Mouse (Mus musculus) testis, adult 2 months (tissue): Measurements from ENCODE around the gene 4430402I18Rik. TPM values are rescaled to one million over a fixed set of nuclear protein-coding genes. Genes with fewer than 3 reads are reported as not detected.
A peak's percentile ranks its signal among the peaks of the same experiment; 100 is the strongest.

Experiments used
- H3K27ac ChIP-seq: fragments of 200-500 bp; 2 replicates; pipeline ENCODE4 v1.5.1; 2012; ENCODE audit warnings: low read depth, low read length; ENCODE audit not compliant: control insufficient read depth, insufficient read depth
- H3K27me3 ChIP-seq: fragments of 200-500 bp; 2 replicates; pipeline ENCODE4 v1.6.1; 2012; ENCODE audit warnings: mild to moderate bottlenecking, low read length, moderate library complexity; ENCODE audit not compliant: control insufficient read depth, insufficient read depth
- H3K36me3 ChIP-seq: fragments of 200-500 bp; 2 replicates; pipeline ENCODE4 v1.6.1; 2012; ENCODE audit warnings: mild to moderate bottlenecking, low read length; ENCODE audit not compliant: control insufficient read depth, insufficient read depth
- H3K4me1 ChIP-seq: fragments of 200-500 bp; 2 replicates; pipeline ENCODE4 v1.6.1; 2012; ENCODE audit warnings: low read length; ENCODE audit not compliant: control insufficient read depth, insufficient read depth
- H3K4me3 ChIP-seq: fragments of 200-500 bp; 2 replicates; pipeline ENCODE4 v1.5.1; 2012; ENCODE audit warnings: low read depth, mild to moderate bottlenecking, low read length, moderate library complexity, mixed read lengths; ENCODE audit not compliant: control insufficient read depth
- CTCF ChIP-seq: fragments of 200-500 bp; IDR thresholded peaks from 2 replicates; pipeline ENCODE4 v1.5.1; 2012; ENCODE audit warnings: low read depth, mild to moderate bottlenecking, inconsistent platforms, low read length, moderate library complexity; ENCODE audit not compliant: control insufficient read depth, insufficient read depth, insufficient replicate concordance
- POLR2A ChIP-seq: fragments of 200-500 bp; IDR thresholded peaks from 2 replicates; pipeline ENCODE4 v1.6.1; 2012; ENCODE audit warnings: low read depth, mild to moderate bottlenecking, inconsistent platforms, low read length, moderate library complexity; ENCODE audit not compliant: control insufficient read depth
- polyA plus RNA-seq: library from polyadenylated mRNA; depleted of rRNA; stranded (reverse); fragments of >200 nt; gene quantifications from 2 replicates; pipeline ENCODE4 v1.2.3, GENCODE M21; 2012

The 4430402I18Rik gene
- polyA plus RNA-seq, 1 experiment: 233 TPM

DNA sequence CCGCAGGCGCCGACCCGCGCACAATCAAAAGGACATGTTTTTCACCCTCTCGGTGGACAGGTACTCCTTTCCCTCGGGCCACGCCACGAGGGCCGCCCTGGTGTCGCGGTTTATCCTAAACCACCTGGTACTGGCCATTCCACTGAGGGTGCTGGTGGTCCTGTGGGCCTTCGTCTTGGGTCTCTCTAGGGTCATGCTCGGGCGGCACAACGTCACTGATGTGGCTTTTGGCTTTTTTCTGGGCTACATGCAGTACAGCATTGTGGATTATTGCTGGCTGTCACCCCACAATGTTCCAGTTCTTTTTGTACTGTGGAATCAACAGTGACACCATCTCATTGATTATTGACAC, 3.1 kb downstream of the 4430402I18Rik start:
- H3K27me3 ChIP-seq: no peaks in the 10 kb centered on the region
- H3K27ac ChIP-seq: no peak overlapping the region; the same call in 1 of the 2 replicates
- peaks cover 9% of the 10 kb centered on the region for H3K4me1 ChIP-seq
- H3K4me3 ChIP-seq: peak overlapping the region; percentile 93
- H3K36me3 ChIP-seq: no peaks in the 10 kb centered on the region
- 0 out of 2 replicates have a peak, but pooled peaks have one; percentile 31 for TF ChIP-seq POLR2A
- no peak for TF ChIP-seq CTCF

DNA sequence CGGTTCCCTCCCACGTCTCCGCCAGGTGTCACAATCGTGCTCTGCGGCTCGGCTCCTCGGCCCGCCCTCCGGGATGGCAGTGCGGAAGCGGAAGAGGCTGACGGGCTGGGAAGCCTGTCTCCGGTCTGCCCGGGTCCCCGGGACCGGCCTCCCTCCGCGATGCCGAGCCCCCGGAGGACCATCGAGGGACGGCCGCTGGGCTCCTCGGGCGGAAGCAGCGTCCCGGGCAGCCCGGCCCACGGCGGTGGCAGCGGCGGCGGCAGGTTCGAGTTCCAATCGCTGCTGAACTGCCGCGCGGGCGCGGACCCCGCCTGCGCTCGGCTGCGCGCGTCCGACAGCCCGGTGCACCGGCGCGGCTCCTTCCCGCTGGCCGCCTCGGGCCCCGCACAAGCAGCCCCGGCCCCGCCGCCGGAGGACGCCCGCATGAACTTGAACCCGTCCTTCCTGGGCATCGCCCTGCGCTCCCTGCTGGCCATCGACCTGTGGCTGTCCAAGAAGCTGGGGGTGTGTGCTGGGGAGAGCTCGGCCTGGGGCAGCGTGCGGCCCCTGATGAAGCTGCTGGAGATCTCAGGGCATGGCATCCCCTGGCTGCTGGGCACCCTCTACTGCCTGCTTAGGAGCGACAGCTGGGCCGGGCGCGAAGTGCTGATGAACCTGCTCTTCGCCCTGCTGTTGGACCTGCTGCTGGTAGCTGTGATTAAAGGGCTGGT, 3.6 kb downstream of the 4430402I18Rik start, which contains the start of gene Plpp6:
Plpp6 (plus strand) TSS at position 112 of the 710 bp plus-strand sequence.
- Histone ChIP-seq H3K36me3 (no peaks in the 10 kb centered on the region), H3K27ac (peak within 1 kb of the TSS; percentile 47), H3K4me3 (peak within 1 kb of the TSS; percentile 93), H3K27me3 (no peaks in the 10 kb centered on the region), H3K4me1 (peaks cover 9% of the 10 kb centered on the region)
- TF ChIP-seq CTCF (peak; percentile 1; the same call in 1 of the 2 replicates), POLR2A (0 out of 2 replicates have a peak, but pooled peaks have one; percentile 44)

DNA sequence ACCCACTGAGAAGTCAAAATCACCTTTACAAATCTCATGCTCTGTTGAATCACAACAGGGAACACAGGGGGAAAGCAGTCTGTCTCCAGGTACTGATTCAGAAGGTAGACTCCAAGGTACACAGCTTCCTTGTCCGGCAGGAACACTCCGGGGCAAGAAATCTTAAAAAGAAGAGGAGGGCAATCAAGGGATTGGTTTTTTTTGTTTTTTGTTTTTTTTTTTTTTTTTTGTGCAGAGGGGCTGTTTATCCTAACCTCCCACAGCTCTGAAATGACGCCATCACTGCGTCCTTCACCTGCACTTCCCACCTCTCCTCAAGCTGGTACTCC, 4.1 kb downstream of the 4430402I18Rik start:
- peaks cover 9% of the 10 kb centered on the region for H3K4me1 ChIP-seq
- no peak overlapping the region for H3K27ac ChIP-seq
- TF ChIP-seq CTCF (0 out of 2 replicates have a peak, but pooled peaks have one; percentile 35), POLR2A (no peak)
- peak overlapping the region; percentile 93 for H3K4me3 ChIP-seq
- no peaks in the 10 kb centered on the region for H3K36me3 ChIP-seq
- no peaks in the 10 kb centered on the region for H3K27me3 ChIP-seq

DNA sequence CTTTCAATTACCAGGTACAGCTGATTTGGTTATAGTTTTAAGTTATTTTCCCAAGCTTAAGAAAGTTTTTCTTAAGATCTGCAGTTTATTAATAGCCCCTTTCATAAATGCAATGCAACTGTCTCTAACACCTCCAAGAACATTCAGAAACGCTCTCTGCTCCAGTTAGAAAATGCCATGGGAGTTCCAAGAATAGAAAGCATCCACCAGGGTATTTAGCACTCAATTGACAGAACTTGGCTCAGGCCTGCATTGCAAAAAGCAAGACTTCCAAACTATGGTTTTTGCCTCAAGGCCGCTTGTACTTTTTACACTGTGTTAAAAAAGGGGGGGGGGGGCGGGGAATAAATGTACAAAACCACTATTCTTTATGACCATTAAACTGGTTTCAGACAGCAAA, 4.5 kb downstream of the 4430402I18Rik start:
- no peaks in the 10 kb centered on the region for H3K27me3 ChIP-seq
- H3K27ac ChIP-seq: no peak overlapping the region
- no peak for TF ChIP-seq POLR2A
- no peak for TF ChIP-seq CTCF
- peak overlapping the region; percentile 93; the same call in 1 of the 2 replicates for H3K4me3 ChIP-seq
- no peaks in the 10 kb centered on the region for H3K36me3 ChIP-seq
- H3K4me1 ChIP-seq: peaks cover 9% of the 10 kb centered on the region

DNA sequence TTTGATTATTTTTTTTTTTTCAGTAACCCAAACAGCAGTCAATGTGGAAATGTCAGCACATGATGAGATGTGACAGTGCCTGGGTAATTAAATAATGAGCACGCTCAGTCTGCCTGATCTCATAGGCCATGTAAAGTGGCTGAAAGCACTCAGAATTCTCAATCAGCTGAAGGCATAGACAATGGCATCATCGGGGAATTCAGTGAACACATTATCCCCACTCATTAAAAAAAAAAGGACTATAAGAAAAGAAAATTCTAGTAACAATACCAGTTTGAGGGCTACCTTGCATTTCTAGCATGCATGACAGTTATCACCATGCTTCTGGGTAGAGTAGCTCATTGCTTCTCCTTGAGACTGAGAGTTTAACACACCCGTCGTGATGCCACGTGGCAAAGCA, 16.3 kb downstream of the 4430402I18Rik start:
- no peaks in the 10 kb centered on the region for H3K4me1 ChIP-seq
- H3K27ac ChIP-seq: no peak overlapping the region
- no peak overlapping the region for H3K4me3 ChIP-seq
- TF ChIP-seq POLR2A (no peak), CTCF (no peak)
- H3K27me3 ChIP-seq: no peaks in the 10 kb centered on the region
- H3K36me3 ChIP-seq: no peaks in the 10 kb centered on the region

DNA sequence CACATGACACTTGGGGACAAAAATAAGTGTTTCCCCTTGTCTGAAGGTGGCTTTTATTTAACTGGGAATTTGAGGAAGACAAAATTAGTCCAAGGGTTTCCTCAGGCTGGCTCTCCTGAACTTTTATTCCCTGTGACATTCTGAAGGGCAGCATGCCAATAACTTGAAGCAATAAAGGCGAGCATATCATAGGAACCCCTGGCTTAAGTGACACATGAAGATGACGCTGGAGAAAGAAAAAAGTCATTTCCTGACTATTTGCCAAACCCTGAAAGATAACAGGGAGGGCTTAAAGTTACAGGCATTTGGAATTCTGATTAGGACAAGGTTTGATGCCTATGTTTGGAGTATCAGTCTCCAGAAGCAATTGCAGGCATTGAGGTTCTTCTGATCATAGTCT, 20.3 kb downstream of the 4430402I18Rik start:
- TF ChIP-seq CTCF (no peak), POLR2A (no peak)
- H3K27me3 ChIP-seq: no peaks in the 10 kb centered on the region
- no peak overlapping the region for H3K4me3 ChIP-seq
- no peak overlapping the region for H3K27ac ChIP-seq
- H3K36me3 ChIP-seq: no peaks in the 10 kb centered on the region
- no peaks in the 10 kb centered on the region for H3K4me1 ChIP-seq

DNA sequence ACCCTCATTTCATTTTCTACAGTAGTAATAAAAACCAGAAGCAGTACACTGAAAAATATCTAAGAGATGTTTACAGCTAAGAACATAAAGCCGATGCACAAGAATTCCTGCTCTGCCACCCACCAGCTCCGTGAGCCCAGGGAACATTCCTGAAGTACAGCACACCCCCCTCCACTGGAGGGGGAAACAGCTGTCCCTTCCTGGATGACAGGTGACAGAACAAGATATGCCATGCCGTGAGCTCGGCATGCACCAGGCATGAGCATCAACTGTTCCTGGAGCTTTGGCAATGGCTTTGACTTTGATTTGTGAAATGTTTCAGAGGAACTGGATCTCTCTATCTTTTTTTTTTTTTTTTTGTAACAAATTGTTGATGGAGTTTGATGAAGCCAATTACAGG, 20.8 kb downstream of the 4430402I18Rik start:
- Histone ChIP-seq H3K4me3 (no peak overlapping the region), H3K4me1 (no peaks in the 10 kb centered on the region), H3K36me3 (no peaks in the 10 kb centered on the region), H3K27me3 (no peaks in the 10 kb centered on the region), H3K27ac (no peak overlapping the region)
- TF ChIP-seq CTCF: no peak
- TF ChIP-seq POLR2A: no peak
